Mouse (Mus musculus) bone marrow macrophage, adult 2 months (primary cell): ENCODE data around the gene Tbc1d5.

Source experiments
- CTCF ChIP-seq: IDR thresholded peaks from 2 replicates; pipeline ENCODE4 v1.5.1; 2012; ENCODE audit warnings: low read depth, mild to moderate bottlenecking, low read length, moderate library complexity
- POLR2A ChIP-seq: IDR thresholded peaks from 2 replicates; pipeline ENCODE4 v1.6.1; 2012; ENCODE audit warnings: mild to moderate bottlenecking, low read depth, low read length, borderline replicate concordance

- no peak for TF ChIP-seq POLR2A
- TF ChIP-seq CTCF, result no peak
Measured at GRCm38 (mm10) chr17:51221075-51221474, 41.9 kb upstream of the Tbc1d5 start.
